Mouse (Mus musculus): Measurements from ENCODE around the gene Unc13c. TPM values are rescaled to one million over a fixed set of nuclear protein-coding genes. Genes with fewer than 3 reads are reported as not detected.

Gene Unc13c
- polyA plus RNA-seq, 1 experiment from 2014 or later, result 0.02 TPM

GRCm38 (mm10) chr9:73806681-73807080, 162.1 kb downstream of the Unc13c start:
- H3K9me3 ChIP-seq (replicated peaks; ENCODE audit: control insufficient read depth, low read length), result no peaks in the 10 kb centered on the region
- ATAC-seq (ENCODE audit: low read depth), result no peak
- 51% methylated on average over 4 of the region's 4 CpGs for WGBS (ENCODE audit: insufficient replicate concordance)
- H3K4me1 ChIP-seq (ENCODE audit: control insufficient read depth, low read depth, low read length), result no peaks in the 10 kb centered on the region
- H3K27me3 ChIP-seq (ENCODE audit: control insufficient read depth, insufficient read depth, low read depth, low read length), result no peaks in the 10 kb centered on the region
- H3K9ac ChIP-seq (ENCODE audit: low read depth, low read length), result no peak overlapping the region
- no peak overlapping the region for H3K4me3 ChIP-seq (ENCODE audit: low read depth, low read length)
- no peak overlapping the region for H3K27ac ChIP-seq (ENCODE audit: low read length)
- H3K36me3 ChIP-seq (ENCODE audit: control insufficient read depth, insufficient read depth), result no peaks in the 10 kb centered on the region
- no peak overlapping the region for H3K4me2 ChIP-seq (ENCODE audit: low read depth, low read length)

- Histone ChIP-seq H3K4me1 (ENCODE audit: control insufficient read depth, low read depth, low read length) (no peaks in the 10 kb centered on the region), H3K4me2 (ENCODE audit: low read depth, low read length) (no peak overlapping the region), H3K27me3 (ENCODE audit: control insufficient read depth, insufficient read depth, low read depth, low read length) (no peaks in the 10 kb centered on the region), H3K36me3 (ENCODE audit: control insufficient read depth, insufficient read depth) (no peaks in the 10 kb centered on the region), H3K9me3 (replicated peaks; ENCODE audit: control insufficient read depth, low read length) (no peaks in the 10 kb centered on the region), H3K4me3 (ENCODE audit: low read depth, low read length) (no peak overlapping the region), H3K27ac (ENCODE audit: low read length) (no peak overlapping the region), H3K9ac (ENCODE audit: low read depth, low read length) (no peak overlapping the region)
- ATAC-seq (ENCODE audit: low read depth), result no peak
- 47% methylated on average over 4 of the region's 4 CpGs for WGBS (ENCODE audit: insufficient replicate concordance)
Observed at GRCm38 (mm10) chr9:73774616-73775015, 194.2 kb downstream of the Unc13c start.

- Histone ChIP-seq H3K27ac (ENCODE audit: low read length) (no peak overlapping the region), H3K4me1 (ENCODE audit: control insufficient read depth, low read depth, low read length) (no peaks in the 10 kb centered on the region), H3K36me3 (ENCODE audit: control insufficient read depth, insufficient read depth) (no peaks in the 10 kb centered on the region), H3K4me3 (ENCODE audit: low read depth, low read length) (no peak overlapping the region), H3K27me3 (ENCODE audit: control insufficient read depth, insufficient read depth, low read depth, low read length) (no peaks in the 10 kb centered on the region), H3K4me2 (ENCODE audit: low read depth, low read length) (no peak overlapping the region), H3K9me3 (replicated peaks; ENCODE audit: control insufficient read depth, low read length) (no peaks in the 10 kb centered on the region), H3K9ac (ENCODE audit: low read depth, low read length) (no peak overlapping the region)
- ATAC-seq (ENCODE audit: low read depth), result no peak
- 65% methylated on average over 2 of the region's 2 CpGs for WGBS (ENCODE audit: insufficient replicate concordance)
Observed at GRCm38 (mm10) chr9:73755185-73755584, 213.6 kb downstream of the Unc13c start.

- H3K9ac ChIP-seq (ENCODE audit: low read depth, low read length), result no peak overlapping the region
- WGBS (ENCODE audit: insufficient replicate concordance), result 15% methylated on average over 3 of the region's 3 CpGs
- no peaks in the 10 kb centered on the region for H3K27me3 ChIP-seq (ENCODE audit: control insufficient read depth, insufficient read depth, low read depth, low read length)
- no peaks in the 10 kb centered on the region for H3K4me1 ChIP-seq (ENCODE audit: control insufficient read depth, low read depth, low read length)
- ATAC-seq (ENCODE audit: low read depth), result no peak
- no peak overlapping the region for H3K27ac ChIP-seq (ENCODE audit: low read length)
- H3K4me3 ChIP-seq (ENCODE audit: low read depth, low read length), result no peak overlapping the region
- H3K9me3 ChIP-seq (replicated peaks; ENCODE audit: control insufficient read depth, low read length), result no peaks in the 10 kb centered on the region
- H3K4me2 ChIP-seq (ENCODE audit: low read depth, low read length), result no peak overlapping the region
- H3K36me3 ChIP-seq (ENCODE audit: control insufficient read depth, insufficient read depth), result no peaks in the 10 kb centered on the region
Observed at GRCm38 (mm10) chr9:73753480-73753879, 215.3 kb downstream of the Unc13c start.

GRCm38 (mm10) chr9:73751344-73751743, 217.4 kb downstream of the Unc13c start:
- no peak for ATAC-seq (ENCODE audit: low read depth)
- 60% methylated on average over 1 of the region's 1 CpGs for WGBS (ENCODE audit: insufficient replicate concordance)

GRCm38 (mm10) chr9:73734446-73734845, 234.3 kb downstream of the Unc13c start:
- H3K36me3 ChIP-seq (ENCODE audit: control insufficient read depth, insufficient read depth), result no peaks in the 10 kb centered on the region
- WGBS (ENCODE audit: insufficient replicate concordance), result 58% methylated on average over 7 of the region's 7 CpGs
- H3K4me1 ChIP-seq (ENCODE audit: control insufficient read depth, low read depth, low read length), result no peaks in the 10 kb centered on the region
- H3K27me3 ChIP-seq (ENCODE audit: control insufficient read depth, insufficient read depth, low read depth, low read length), result no peaks in the 10 kb centered on the region
- H3K9ac ChIP-seq (ENCODE audit: low read depth, low read length), result no peak overlapping the region
- no peak overlapping the region for H3K27ac ChIP-seq (ENCODE audit: low read length)
- H3K4me3 ChIP-seq (ENCODE audit: low read depth, low read length), result no peak overlapping the region
- H3K9me3 ChIP-seq (replicated peaks; ENCODE audit: control insufficient read depth, low read length), result no peaks in the 10 kb centered on the region
- H3K4me2 ChIP-seq (ENCODE audit: low read depth, low read length), result no peak overlapping the region
- no peak for ATAC-seq (ENCODE audit: low read depth)

More at GRCm38 (mm10) chr9:73751344-73751743, 217.4 kb downstream of the Unc13c start:
- no peaks in the 10 kb centered on the region for H3K36me3 ChIP-seq (ENCODE audit: control insufficient read depth, insufficient read depth)
- H3K27me3 ChIP-seq (ENCODE audit: control insufficient read depth, insufficient read depth, low read depth, low read length), result no peaks in the 10 kb centered on the region
- no peak overlapping the region for H3K4me2 ChIP-seq (ENCODE audit: low read depth, low read length)
- H3K9ac ChIP-seq (ENCODE audit: low read depth, low read length), result no peak overlapping the region
- no peaks in the 10 kb centered on the region for H3K4me1 ChIP-seq (ENCODE audit: control insufficient read depth, low read depth, low read length)
- H3K9me3 ChIP-seq (replicated peaks; ENCODE audit: control insufficient read depth, low read length), result no peaks in the 10 kb centered on the region
- H3K27ac ChIP-seq (ENCODE audit: low read length), result no peak overlapping the region
- H3K4me3 ChIP-seq (ENCODE audit: low read depth, low read length), result no peak overlapping the region

- ATAC-seq (ENCODE audit: low read depth), result no peak
- Histone ChIP-seq H3K36me3 (ENCODE audit: control insufficient read depth, insufficient read depth) (no peaks in the 10 kb centered on the region), H3K9me3 (replicated peaks; ENCODE audit: control insufficient read depth, low read length) (no peaks in the 10 kb centered on the region), H3K4me3 (ENCODE audit: low read depth, low read length) (no peak overlapping the region), H3K9ac (ENCODE audit: low read depth, low read length) (no peak overlapping the region), H3K4me1 (ENCODE audit: control insufficient read depth, low read depth, low read length) (no peaks in the 10 kb centered on the region), H3K27ac (ENCODE audit: low read length) (no peak overlapping the region), H3K4me2 (ENCODE audit: low read depth, low read length) (no peak overlapping the region), H3K27me3 (ENCODE audit: control insufficient read depth, insufficient read depth, low read depth, low read length) (no peaks in the 10 kb centered on the region)
- 46% methylated on average over 6 of the region's 6 CpGs for WGBS (ENCODE audit: insufficient replicate concordance)
Observed at GRCm38 (mm10) chr9:73725717-73726662, 242.8 kb downstream of the Unc13c start.

GRCm38 (mm10) chr9:73724776-73725175, 244.0 kb downstream of the Unc13c start:
- 63% methylated on average over 4 of the region's 4 CpGs for WGBS (ENCODE audit: insufficient replicate concordance)
- Histone ChIP-seq H3K9ac (ENCODE audit: low read depth, low read length) (no peak overlapping the region), H3K4me2 (ENCODE audit: low read depth, low read length) (no peak overlapping the region), H3K27ac (ENCODE audit: low read length) (no peak overlapping the region), H3K4me3 (ENCODE audit: low read depth, low read length) (no peak overlapping the region), H3K36me3 (ENCODE audit: control insufficient read depth, insufficient read depth) (no peaks in the 10 kb centered on the region), H3K9me3 (replicated peaks; ENCODE audit: control insufficient read depth, low read length) (no peaks in the 10 kb centered on the region), H3K4me1 (ENCODE audit: control insufficient read depth, low read depth, low read length) (no peaks in the 10 kb centered on the region), H3K27me3 (ENCODE audit: control insufficient read depth, insufficient read depth, low read depth, low read length) (no peaks in the 10 kb centered on the region)
- ATAC-seq (ENCODE audit: low read depth), result no peak

- no peak overlapping the region for H3K9ac ChIP-seq (ENCODE audit: low read depth, low read length)
- H3K4me3 ChIP-seq (ENCODE audit: low read depth, low read length), result no peak overlapping the region
- ATAC-seq (ENCODE audit: low read depth), result no peak
- 45% methylated on average over 4 of the region's 4 CpGs for WGBS (ENCODE audit: insufficient replicate concordance)
- H3K4me2 ChIP-seq (ENCODE audit: low read depth, low read length), result no peak overlapping the region
- H3K9me3 ChIP-seq (replicated peaks; ENCODE audit: control insufficient read depth, low read length), result no peaks in the 10 kb centered on the region
- no peaks in the 10 kb centered on the region for H3K27me3 ChIP-seq (ENCODE audit: control insufficient read depth, insufficient read depth, low read depth, low read length)
- no peak overlapping the region for H3K27ac ChIP-seq (ENCODE audit: low read length)
- no peaks in the 10 kb centered on the region for H3K36me3 ChIP-seq (ENCODE audit: control insufficient read depth, insufficient read depth)
- no peaks in the 10 kb centered on the region for H3K4me1 ChIP-seq (ENCODE audit: control insufficient read depth, low read depth, low read length)
Observed at GRCm38 (mm10) chr9:73713508-73713907, 255.3 kb downstream of the Unc13c start.

Measured in liver, embryonic 16.5 days (tissue).